In genomic region chr7:46587466-46587865, GRCm38 (mm10) we compare ENCODE assay signal across 9 mouse cellular contexts. TPM values are rescaled to one million over a fixed set of nuclear protein-coding genes. Genes with fewer than 3 reads are reported as not detected.
A peak's percentile ranks its signal among the peaks of the same experiment; 100 is the strongest.
DNase-seq lines count a peak whose midpoint lies in the region; ATAC-seq and TF ChIP-seq lines count a peak whose summit lies in the region.
"Had no signal": no experiment of that assay in that cellular context is flagged by ENCODE, and none has a peak within 500 bp of the region (broad histone marks: within the 10 kb centered on the region; RNA-seq: fewer than 3 reads in every experiment).

No protein-coding gene starts in this region.

- no peak overlapping the region for H3K4me2 ChIP-seq in midbrain, postnatal 0 days (ENCODE audit: low read depth, low read length, poor library complexity, severe bottlenecking)
- H3K4me2 ChIP-seq: intestine, embryonic 15.5 days had no signal

- H3K36me3 ChIP-seq in midbrain, postnatal 0 days (ENCODE audit: insufficient read depth, low read length) = peaks cover 11% of the 10 kb centered on the region
- H3K36me3 ChIP-seq: intestine, embryonic 15.5 days had no signal

- H3K27me3 ChIP-seq in midbrain, postnatal 0 days (ENCODE audit: insufficient read depth, low read length) = no peaks in the 10 kb centered on the region
- H3K27me3 ChIP-seq: intestine, embryonic 15.5 days had no signal

- no peak overlapping the region for H3K27ac ChIP-seq in midbrain, postnatal 0 days (ENCODE audit: low read depth, low read length)
- H3K27ac ChIP-seq: intestine, embryonic 15.5 days had no signal

- no peaks in the 10 kb centered on the region for H3K9me3 ChIP-seq in midbrain, postnatal 0 days (ENCODE audit: low read length)
- H3K9me3 ChIP-seq: intestine, embryonic 15.5 days had no signal

- no peak overlapping the region for H3K9ac ChIP-seq in midbrain, postnatal 0 days (replicated peaks; ENCODE audit: low read length, poor library complexity, severe bottlenecking)
- H3K9ac ChIP-seq: intestine, embryonic 15.5 days had no signal

- H3K4me3 ChIP-seq in midbrain, postnatal 0 days (ENCODE audit: low read depth, low read length) = no peak overlapping the region
- H3K4me3 ChIP-seq: intestine, embryonic 15.5 days had no signal

- no peaks in the 10 kb centered on the region for H3K4me1 ChIP-seq in midbrain, postnatal 0 days (ENCODE audit: insufficient read depth, low read length)
- H3K4me1 ChIP-seq: intestine, embryonic 15.5 days had no signal

- peak; percentile 45 for DNase-seq in layer of hippocampus, adult 11-12 months (ENCODE audit: low spot score)
- DNase-seq in layer of hippocampus, adult 9-10 months (ENCODE audit: low spot score) = no peak
- peak; percentile 50 to 75 for DNase-seq in frontal cortex, adult 2 months (ENCODE audit: extremely low spot score in 1 of 2, low spot score in 1 of 2)
- DNase-seq in heart, postnatal 10 days = peak; percentile 54 to 56
- DNase-seq in midbrain, postnatal 0 days (ENCODE audit: low spot score) = no peak
- DNase-seq in Muller cell, postnatal 12 days (ENCODE audit: inconsistent ontology term) = no peak
- DNase-seq in gastrocnemius, postnatal 36 days = no peak
- DNase-seq in urinary bladder, adult 18-20 months (ENCODE audit: low spot score in 2 of 2) = no peak

- intact Hi-C loops in heart, postnatal 10 days (cut with DNase I) = no loop called here
- intact Hi-C loops in gastrocnemius, postnatal 36 days (cut with DNase I) = no loop called here

- ATAC-seq in midbrain, postnatal 0 days (ENCODE audit: low FRiP score) = peak; percentile 34; the same call in 1 of the 2 replicates
- ATAC-seq: intestine, embryonic 15.5 days had no signal

- WGBS in midbrain, postnatal 0 days = 47% methylated on average over 17 of the region's 17 CpGs

- no peak for TF ChIP-seq CTCF in midbrain, postnatal 0 days (IDR thresholded peaks at IDR 0.05)

RNA-seq across cellular contexts. Expression of gene Sergef, which starts 52.1 kb away (rescaled TPM):
- polyA plus RNA-seq in frontal cortex, adult 2 months (2012; rRNA removed) = 48.0 and 50.4 TPM in 2 replicates
- 1 to 10 TPM; 5.6 to 6.5 TPM for total RNA-seq in heart, postnatal 10 days (2021)
- total RNA-seq in midbrain, postnatal 0 days (2014; rRNA removed) = 47.5 and 49.1 TPM in 2 replicates
- 47.8 and 50.9 TPM in 2 replicates for polyA plus RNA-seq in midbrain, postnatal 0 days (2015; fragmentation: Nextera tagmentation; extraction: Ambion mirVana)
- 1 to 10 TPM; 3.0 to 3.1 TPM for total RNA-seq in gastrocnemius, postnatal 36 days (2021)

Comparison
In these comparisons a context has a peak if more than half of its experiments do, and no peak if none do; other contexts are left out.
1. DNase-seq: peak in layer of hippocampus, adult 11-12 months (single experiment), frontal cortex, adult 2 months (2 of 2) and heart, postnatal 10 days (2 of 2); none in layer of hippocampus, adult 9-10 months (single experiment), midbrain, postnatal 0 days (single experiment), Muller cell, postnatal 12 days (single experiment), gastrocnemius, postnatal 36 days (0 of 2) and urinary bladder, adult 18-20 months (0 of 2).